Mouse (Mus musculus): ENCODE measurements around the gene Tesmin. TPM values are rescaled to one million over a fixed set of nuclear protein-coding genes. Genes with fewer than 3 reads are reported as not detected.
A peak's percentile ranks its signal among the peaks of the same experiment; 100 is the strongest.

Tesmin gene
- polyA plus RNA-seq, 1 experiment from 2014 or later, result 0.28 TPM

DNA sequence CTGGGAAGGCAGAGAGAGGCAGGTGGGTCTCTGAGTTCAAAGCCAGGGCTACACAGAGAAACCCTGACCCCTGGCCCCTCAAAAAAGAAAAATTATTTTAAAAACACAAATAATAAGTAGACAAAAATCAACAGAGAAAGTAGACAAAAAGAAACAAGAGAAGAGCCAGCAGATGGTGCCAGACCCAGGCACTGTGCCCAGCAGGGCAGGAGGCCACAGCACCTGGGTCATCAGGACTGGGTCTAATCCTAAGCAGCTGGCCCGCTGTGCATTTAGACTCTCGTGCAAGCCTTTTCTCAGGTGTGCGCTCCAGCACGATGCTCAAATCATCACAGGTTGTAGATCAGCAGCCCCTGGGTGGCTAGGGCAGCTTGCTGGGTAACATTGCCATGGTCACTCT lies 25.1 kb upstream of the Tesmin start:
- WGBS (ENCODE audit: insufficient replicate concordance), result 87% methylated on average over 4 of the region's 4 CpGs
- Histone ChIP-seq H3K9me3 (replicated peaks) (no peaks in the 10 kb centered on the region), H3K27me3 (no peaks in the 10 kb centered on the region), H3K9ac (no peak overlapping the region), H3K27ac (no peak overlapping the region), H3K4me3 (replicated peaks) (no peak overlapping the region), H3K4me2 (no peak overlapping the region), H3K4me1 (replicated peaks) (peaks cover 14% of the 10 kb centered on the region), H3K36me3 (peaks cover 44% of the 10 kb centered on the region)
- DNase-seq, result no peak
- ATAC-seq (ENCODE audit: low read depth), result no peak

DNA sequence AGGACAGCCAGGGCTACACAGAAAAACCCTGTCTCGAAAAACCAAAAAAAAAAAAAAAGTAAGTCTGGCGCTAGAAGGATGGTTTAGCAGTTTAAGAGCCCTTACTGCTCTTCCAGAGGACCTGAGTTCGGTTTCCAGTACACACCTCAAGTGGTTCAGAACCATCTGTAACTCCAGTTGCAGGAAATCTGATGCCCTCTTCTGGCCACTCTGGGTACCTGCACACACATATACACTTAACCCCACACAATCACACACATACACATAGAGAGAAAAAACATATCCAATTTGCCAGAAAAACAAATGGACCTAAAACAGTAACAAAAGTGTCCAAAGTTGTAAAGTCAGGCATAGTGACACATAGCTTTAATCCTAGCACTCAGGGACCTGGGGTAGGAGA lies 23.6 kb upstream of the Tesmin start:
- Histone ChIP-seq H3K36me3 (peaks cover 46% of the 10 kb centered on the region), H3K27me3 (no peaks in the 10 kb centered on the region), H3K4me1 (replicated peaks) (peaks cover 9% of the 10 kb centered on the region), H3K4me2 (no peak overlapping the region), H3K9me3 (replicated peaks) (no peaks in the 10 kb centered on the region), H3K4me3 (replicated peaks) (no peak overlapping the region), H3K27ac (no peak overlapping the region), H3K9ac (no peak overlapping the region)
- DNase-seq, result no peak
- 68% methylated on average over 3 of the region's 3 CpGs for WGBS (ENCODE audit: insufficient replicate concordance)
- no peak for ATAC-seq (ENCODE audit: low read depth)

DNA sequence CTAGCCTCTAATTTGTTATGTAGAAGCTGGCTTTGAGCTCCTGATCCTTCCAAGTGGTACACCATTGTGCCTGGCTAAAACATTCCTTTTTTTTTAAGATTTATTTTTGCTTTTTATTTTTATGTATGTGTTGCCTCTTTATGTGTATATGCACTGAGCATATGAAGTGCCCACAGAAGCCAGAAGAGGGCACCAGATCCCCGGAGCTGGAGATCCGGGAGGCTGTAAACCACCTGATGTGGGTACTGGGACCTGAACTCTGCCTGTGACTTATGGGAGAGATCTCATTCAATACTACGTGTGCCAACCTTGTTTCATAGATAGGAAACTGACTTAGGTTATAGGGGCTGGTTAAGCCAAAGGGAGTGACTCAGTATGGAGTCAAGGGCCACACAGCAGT lies 20.4 kb upstream of the Tesmin start:
- Histone ChIP-seq H3K27ac (no peak overlapping the region), H3K9me3 (replicated peaks) (no peaks in the 10 kb centered on the region), H3K36me3 (peaks cover 50% of the 10 kb centered on the region), H3K4me3 (replicated peaks) (no peak overlapping the region), H3K27me3 (no peaks in the 10 kb centered on the region), H3K4me1 (replicated peaks) (no peaks in the 10 kb centered on the region), H3K9ac (no peak overlapping the region), H3K4me2 (no peak overlapping the region)
- ATAC-seq (ENCODE audit: low read depth) (no peak), DNase-seq (no peak)
- 71% methylated on average over 3 of the region's 3 CpGs for WGBS (ENCODE audit: insufficient replicate concordance)

DNA sequence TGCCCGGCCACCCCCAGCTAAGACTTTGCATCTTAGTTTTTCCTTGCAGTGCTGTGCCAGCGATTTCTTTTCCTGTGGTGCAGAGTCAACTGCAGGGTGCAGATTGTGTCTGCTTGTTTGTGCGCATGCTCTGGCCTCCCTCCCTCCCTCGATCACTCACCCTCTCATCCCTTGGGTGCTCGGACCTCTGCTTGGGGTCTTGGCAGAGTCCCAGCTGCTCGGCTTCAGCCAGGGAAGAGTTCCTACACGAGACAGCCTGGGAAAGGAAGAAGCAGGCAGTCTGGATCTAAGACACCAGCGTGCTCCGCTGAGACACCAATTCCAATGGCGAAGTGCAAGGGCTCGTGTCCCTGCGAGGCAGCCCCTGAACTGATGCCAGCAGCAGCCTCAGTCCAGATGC lies 15.3 kb upstream of the Tesmin start:
- no peaks in the 10 kb centered on the region for H3K9me3 ChIP-seq (replicated peaks)
- DNase-seq, result no peak
- H3K4me1 ChIP-seq (replicated peaks), result 0 out of 2 replicates have a peak, but pooled peaks cover 2% of the 10 kb centered on the region
- no peak for ATAC-seq (ENCODE audit: low read depth)
- no peak overlapping the region for H3K9ac ChIP-seq
- 73% methylated on average over 12 of the region's 12 CpGs for WGBS (ENCODE audit: insufficient replicate concordance)
- H3K4me2 ChIP-seq, result no peak overlapping the region
- H3K4me3 ChIP-seq (replicated peaks), result no peak overlapping the region
- H3K27ac ChIP-seq, result no peak overlapping the region
- peaks cover 27% of the 10 kb centered on the region for H3K36me3 ChIP-seq
- no peaks in the 10 kb centered on the region for H3K27me3 ChIP-seq

DNA sequence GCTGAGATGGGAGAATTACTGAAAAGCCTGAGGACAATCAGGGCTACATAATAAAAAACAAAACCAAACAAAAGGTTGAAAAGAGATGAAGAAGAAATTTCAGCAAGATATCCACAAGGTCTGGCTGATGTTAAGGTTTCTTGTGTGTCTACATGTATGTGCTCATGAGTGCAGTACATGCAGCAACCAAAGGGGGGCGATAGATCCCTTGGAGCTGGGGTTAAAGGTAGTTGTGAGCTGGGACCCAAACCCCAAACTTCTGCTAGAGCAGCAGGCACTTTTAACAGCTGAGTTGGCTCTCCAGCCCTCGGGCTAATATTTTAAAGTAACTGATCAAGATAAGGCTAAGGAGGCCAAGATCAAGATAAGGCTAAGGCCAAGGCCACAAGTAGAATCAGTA lies 14.6 kb upstream of the Tesmin start:
- Histone ChIP-seq H3K4me3 (replicated peaks) (no peak overlapping the region), H3K4me1 (replicated peaks) (0 out of 2 replicates have a peak, but pooled peaks cover 2% of the 10 kb centered on the region), H3K4me2 (no peak overlapping the region), H3K9ac (no peak overlapping the region), H3K27me3 (no peaks in the 10 kb centered on the region), H3K36me3 (peaks cover 21% of the 10 kb centered on the region), H3K27ac (no peak overlapping the region), H3K9me3 (replicated peaks) (no peaks in the 10 kb centered on the region)
- DNase-seq (no peak), ATAC-seq (ENCODE audit: low read depth) (no peak)
- WGBS (ENCODE audit: insufficient replicate concordance), result 43% methylated on average over 2 of the region's 2 CpGs

DNA sequence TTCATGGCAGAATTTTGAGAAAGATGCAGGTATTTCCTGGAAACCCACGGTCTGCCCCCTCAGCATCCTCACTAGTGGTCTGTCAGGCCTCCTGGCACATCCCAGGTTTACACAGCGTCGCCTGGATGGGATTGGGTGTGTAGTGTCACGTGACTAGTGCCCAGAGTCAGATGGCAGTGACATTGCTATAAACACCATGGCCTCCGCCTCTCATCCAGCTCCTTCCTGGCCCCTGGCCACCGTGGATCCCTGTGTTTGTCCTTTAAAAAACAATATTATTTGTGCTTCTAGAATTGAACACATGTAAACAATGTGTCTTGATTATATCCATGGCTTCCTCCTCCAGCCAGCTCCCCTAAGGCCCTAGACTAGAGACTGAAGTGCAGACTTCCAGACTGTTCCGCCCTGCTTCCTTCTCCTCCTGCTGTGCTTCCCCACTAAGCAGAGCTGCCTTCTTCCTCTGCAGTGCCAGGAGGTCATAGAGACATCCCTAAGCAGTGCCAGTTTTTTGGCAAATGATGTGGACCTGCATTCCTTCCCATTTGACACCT lies 12.6 kb upstream of the Tesmin start:
- Histone ChIP-seq H3K36me3 (peaks cover 26% of the 10 kb centered on the region), H3K9me3 (replicated peaks) (no peaks in the 10 kb centered on the region), H3K4me3 (replicated peaks) (no peak overlapping the region), H3K27ac (no peak overlapping the region), H3K4me1 (replicated peaks) (0 out of 2 replicates have a peak, but pooled peaks cover 2% of the 10 kb centered on the region), H3K4me2 (no peak overlapping the region), H3K27me3 (no peaks in the 10 kb centered on the region), H3K9ac (no peak overlapping the region)
- WGBS (ENCODE audit: insufficient replicate concordance), result 70% methylated on average over 7 of the region's 7 CpGs
- ATAC-seq (ENCODE audit: low read depth) (no peak), DNase-seq (no peak)

DNA sequence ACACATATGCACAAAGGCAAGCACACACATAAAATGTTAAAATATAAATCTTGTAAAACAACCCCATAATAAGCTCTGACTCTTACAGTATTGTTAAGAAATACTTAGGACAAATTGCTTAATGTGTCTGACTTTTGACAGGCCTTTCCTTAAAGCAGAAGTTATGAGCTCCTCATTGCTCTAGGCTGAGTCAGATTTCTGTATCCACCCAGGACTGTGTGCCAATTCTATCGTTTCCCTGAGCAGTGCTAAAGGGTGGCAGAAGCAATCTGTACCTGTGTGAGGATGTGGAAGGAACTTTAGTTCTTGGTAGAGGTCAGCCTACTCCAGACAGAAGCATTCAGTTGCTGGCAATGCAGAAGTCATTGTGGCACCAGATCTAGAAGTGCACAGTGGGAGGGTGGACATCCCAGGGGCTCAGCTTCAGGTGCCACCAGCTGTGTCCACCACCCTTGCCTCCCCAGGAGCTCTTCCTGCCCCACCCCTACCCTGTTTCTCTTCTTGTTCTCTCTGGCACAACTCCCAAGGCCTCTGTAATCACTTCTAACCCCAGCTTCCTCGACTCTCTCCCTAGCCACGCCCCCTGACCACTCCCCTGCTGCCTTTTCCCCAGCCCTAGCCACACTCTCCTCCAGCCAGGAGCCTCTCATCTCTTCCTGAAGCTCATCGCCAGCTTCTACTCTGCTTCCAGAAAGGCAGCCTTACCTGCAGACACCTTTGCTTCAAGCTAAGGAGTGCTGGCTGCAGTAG lies 11.5 kb upstream of the Tesmin start:
- Histone ChIP-seq H3K9me3 (replicated peaks) (no peaks in the 10 kb centered on the region), H3K27me3 (no peaks in the 10 kb centered on the region), H3K9ac (no peak overlapping the region), H3K4me1 (replicated peaks) (0 out of 2 replicates have a peak, but pooled peaks cover 2% of the 10 kb centered on the region), H3K36me3 (peaks cover 18% of the 10 kb centered on the region), H3K27ac (peak overlapping the region; percentile 17; the same call in 1 of the 2 replicates), H3K4me2 (no peak overlapping the region), H3K4me3 (replicated peaks) (no peak overlapping the region)
- peak; percentile 50 for ATAC-seq (ENCODE audit: low read depth)
- no peak for DNase-seq
- WGBS (ENCODE audit: insufficient replicate concordance), result 26% methylated on average over 4 of the region's 4 CpGs

DNA sequence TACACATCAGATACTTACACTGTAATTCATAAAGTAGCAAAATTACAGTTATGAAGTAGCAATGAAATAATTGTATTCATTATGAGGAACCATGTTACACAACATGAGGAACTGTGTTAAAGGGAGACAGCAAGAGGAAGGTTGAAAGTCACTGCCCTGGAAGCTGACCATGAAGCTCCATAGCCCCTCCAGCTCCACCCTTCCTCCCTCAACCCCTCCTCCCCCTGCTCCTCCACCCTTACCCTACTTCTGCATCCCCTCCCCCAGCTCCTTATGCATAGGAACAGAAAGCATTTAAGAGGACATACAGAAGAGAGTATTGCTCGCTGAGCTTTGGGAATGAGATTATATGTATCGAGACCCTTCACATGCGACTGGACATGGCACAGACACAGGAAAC lies 10.0 kb upstream of the Tesmin start:
- DNase-seq, result no peak
- ATAC-seq (ENCODE audit: low read depth), result 0 out of 2 replicates have a peak, but pooled peaks have one; percentile 25
- Histone ChIP-seq H3K9me3 (replicated peaks) (no peaks in the 10 kb centered on the region), H3K27me3 (no peaks in the 10 kb centered on the region), H3K9ac (no peak overlapping the region), H3K4me1 (replicated peaks) (0 out of 2 replicates have a peak, but pooled peaks cover 2% of the 10 kb centered on the region), H3K4me3 (replicated peaks) (no peak overlapping the region), H3K4me2 (no peak overlapping the region), H3K27ac (no peak overlapping the region), H3K36me3 (peaks cover 14% of the 10 kb centered on the region)
- 83% methylated on average over 3 of the region's 3 CpGs for WGBS (ENCODE audit: insufficient replicate concordance)

DNA sequence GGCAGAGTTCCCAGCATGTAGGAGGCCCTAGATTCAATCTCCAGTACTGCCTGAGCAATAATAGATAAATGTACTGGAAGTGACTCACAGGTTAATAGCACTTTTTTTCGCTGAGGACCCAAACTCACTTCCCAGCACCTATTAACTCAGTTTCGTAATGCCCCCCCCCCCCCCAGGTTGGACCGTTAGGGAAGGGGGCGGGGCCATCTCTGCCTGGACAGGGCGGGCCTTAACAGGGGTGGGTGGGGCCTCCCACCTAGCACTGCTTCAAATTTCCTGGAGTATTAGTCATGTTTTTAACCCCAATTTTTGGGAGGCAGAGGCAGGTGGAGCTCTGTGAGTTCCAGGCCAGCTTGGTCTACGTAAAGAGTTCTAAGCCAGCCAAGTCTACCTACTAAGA lies 596 bp upstream of the Tesmin start:
- H3K4me1 ChIP-seq (replicated peaks), result peaks cover 34% of the 10 kb centered on the region
- no peaks in the 10 kb centered on the region for H3K27me3 ChIP-seq
- ATAC-seq (ENCODE audit: low read depth) (no peak), DNase-seq (no peak)
- WGBS (ENCODE audit: insufficient replicate concordance), result 51% methylated on average over 6 of the region's 6 CpGs
- no peak overlapping the region for H3K4me3 ChIP-seq (replicated peaks)
- H3K9ac ChIP-seq, result no peak overlapping the region
- H3K36me3 ChIP-seq, result peaks cover 6% of the 10 kb centered on the region; the same call in 1 of the 2 replicates
- peak overlapping the region; percentile 83 for H3K4me2 ChIP-seq
- H3K27ac ChIP-seq, result no peak overlapping the region
- peaks cover 5% of the 10 kb centered on the region; the same call in 1 of the 2 replicates for H3K9me3 ChIP-seq (replicated peaks)

DNA sequence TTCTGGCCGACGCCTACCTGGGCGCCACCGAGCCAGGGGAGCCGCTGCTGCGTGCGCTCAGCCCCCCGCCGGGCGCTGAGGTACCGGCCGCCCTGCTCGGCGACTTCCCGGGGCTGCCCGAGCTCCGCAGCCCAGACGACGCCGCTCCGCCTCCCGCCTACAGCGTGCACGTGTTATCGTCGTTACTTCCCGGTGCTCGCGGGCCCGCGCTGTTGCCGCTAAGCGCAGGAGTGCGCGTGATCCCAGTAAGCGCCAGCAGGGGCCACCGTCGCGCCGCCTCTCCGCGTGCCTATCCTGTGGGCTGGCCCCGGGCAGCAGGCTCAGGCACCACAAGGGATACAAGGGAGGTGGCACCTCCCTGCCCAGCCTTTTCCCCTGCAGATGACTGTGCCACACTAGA lies 432 bp downstream of the Tesmin start:
- ATAC-seq (ENCODE audit: low read depth) (peak; percentile 87), DNase-seq (peak; percentile 80)
- peak overlapping the region; percentile 69 for H3K27ac ChIP-seq
- peak overlapping the region; percentile 83 for H3K4me2 ChIP-seq
- 0 out of 2 replicates have a peak, but pooled peaks cover 2% of the 10 kb centered on the region for H3K27me3 ChIP-seq
- peaks cover 3% of the 10 kb centered on the region; the same call in 1 of the 2 replicates for H3K36me3 ChIP-seq
- H3K4me1 ChIP-seq (replicated peaks), result peaks cover 34% of the 10 kb centered on the region
- H3K4me3 ChIP-seq (replicated peaks), result peak overlapping the region; percentile 60
- under 1% methylated on average over 43 of the region's 43 CpGs for WGBS (ENCODE audit: insufficient replicate concordance)
- H3K9ac ChIP-seq, result peak overlapping the region; percentile 71
- H3K9me3 ChIP-seq (replicated peaks), result peaks cover 5% of the 10 kb centered on the region; the same call in 1 of the 2 replicates

DNA sequence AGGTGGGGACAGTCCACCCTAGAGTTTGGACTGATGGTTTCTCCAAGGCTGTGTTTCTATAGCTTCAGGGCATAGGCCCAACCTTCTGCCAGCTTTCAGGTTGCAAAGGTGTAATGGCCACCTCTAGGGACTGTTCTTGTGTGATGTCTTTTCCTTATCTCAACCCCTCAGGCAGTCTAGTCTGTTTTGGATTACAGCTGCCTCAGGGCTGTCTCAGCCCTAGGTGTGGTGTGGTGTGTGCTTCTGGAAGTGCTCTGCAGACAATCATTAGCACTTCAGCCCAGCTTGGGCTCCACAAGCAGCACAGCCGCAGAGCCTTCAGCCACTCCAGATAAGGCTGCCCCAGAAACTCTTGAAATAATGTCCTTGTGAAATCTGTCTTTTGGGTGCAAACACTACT lies 3.7 kb downstream of the Tesmin start:
- no peak overlapping the region for H3K9ac ChIP-seq
- H3K4me1 ChIP-seq (replicated peaks), result peaks cover 34% of the 10 kb centered on the region
- H3K27me3 ChIP-seq, result 0 out of 2 replicates have a peak, but pooled peaks cover 2% of the 10 kb centered on the region
- H3K36me3 ChIP-seq, result no peaks in the 10 kb centered on the region
- H3K27ac ChIP-seq, result peak overlapping the region; percentile 25
- WGBS (ENCODE audit: insufficient replicate concordance), result 4% methylated on average over 1 of the region's 1 CpGs
- DNase-seq (peak; percentile 58), ATAC-seq (ENCODE audit: low read depth) (peak; percentile 75)
- H3K4me2 ChIP-seq, result no peak overlapping the region
- H3K9me3 ChIP-seq (replicated peaks), result peaks cover 5% of the 10 kb centered on the region; the same call in 1 of the 2 replicates
- H3K4me3 ChIP-seq (replicated peaks), result no peak overlapping the region
